Mouse (Mus musculus) ovary, postnatal 36 days (tissue): ENCODE data around the gene Med13.
A peak's percentile ranks its signal among the peaks of the same experiment; 100 is the strongest.
"Not testable (repeated sequence)": the region's sequence is repeated elsewhere in the genome, so short reads cannot be mapped to it uniquely, and the experiment has no call there.

Source experiments
- DNase-seq: peaks from one replicate; pipeline ENCODE4 v3.0.0; 2022; ENCODE audit warnings: low spot score, mixed read lengths

The Med13 gene

GRCm38 (mm10) chr11:86380521-86381238, 23.3 kb upstream of the Med13 start:
- no peak for DNase-seq

- DNase-seq = no peak
Measured at GRCm38 (mm10) chr11:86378981-86379380, 21.6 kb upstream of the Med13 start.

- no peak for DNase-seq
Measured at GRCm38 (mm10) chr11:86377841-86378240, 20.4 kb upstream of the Med13 start.

GRCm38 (mm10) chr11:86376707-86377106, 19.3 kb upstream of the Med13 start:
- no peak for DNase-seq

GRCm38 (mm10) chr11:86375086-86375485, 17.7 kb upstream of the Med13 start:
- DNase-seq = no peak

- DNase-seq = no peak
Measured at GRCm38 (mm10) chr11:86371266-86371665, 13.9 kb upstream of the Med13 start.

GRCm38 (mm10) chr11:86369860-86370259, 12.5 kb upstream of the Med13 start:
- DNase-seq = no peak

- no peak for DNase-seq
Measured at GRCm38 (mm10) chr11:86369003-86369402, 11.6 kb upstream of the Med13 start.

GRCm38 (mm10) chr11:86364709-86365452, 7.5 kb upstream of the Med13 start:
- DNase-seq = no peak

- DNase-seq = peak; percentile 99
Measured at GRCm38 (mm10) chr11:86357984-86358528, 654 bp upstream of the Med13 start.

- DNase-seq = no peak
Measured at GRCm38 (mm10) chr11:86356007-86356853, 1.2 kb downstream of the Med13 start.

- DNase-seq = no peak
Measured at GRCm38 (mm10) chr11:86353586-86353985, 3.8 kb downstream of the Med13 start.

GRCm38 (mm10) chr11:86351766-86352315, 5.6 kb downstream of the Med13 start:
- DNase-seq = no peak

- DNase-seq = no peak
Measured at GRCm38 (mm10) chr11:86350636-86351138, 6.7 kb downstream of the Med13 start.

GRCm38 (mm10) chr11:86349325-86349724, 8.1 kb downstream of the Med13 start:
- no peak for DNase-seq

GRCm38 (mm10) chr11:86348872-86349271, 8.5 kb downstream of the Med13 start:
- no peak for DNase-seq

GRCm38 (mm10) chr11:86347387-86348122, 9.8 kb downstream of the Med13 start:
- no peak for DNase-seq

GRCm38 (mm10) chr11:86346525-86346924, 10.9 kb downstream of the Med13 start:
- DNase-seq = no peak

- not testable (repeated sequence) for DNase-seq
Measured at GRCm38 (mm10) chr11:86344940-86345339, 12.5 kb downstream of the Med13 start.

GRCm38 (mm10) chr11:86324251-86324650, 33.2 kb downstream of the Med13 start:
- DNase-seq = no peak

GRCm38 (mm10) chr11:86314992-86315391, 42.4 kb downstream of the Med13 start:
- DNase-seq = not testable (repeated sequence)
